Mouse (Mus musculus): ENCODE results near the gene Miga1. TPM values are rescaled to one million over a fixed set of nuclear protein-coding genes. Genes with fewer than 3 reads are reported as not detected.
"Not testable (repeated sequence)": the region's sequence is repeated elsewhere in the genome, so short reads cannot be mapped to it uniquely, and the experiment has no call there.

The Miga1 gene
- polyA plus RNA-seq, 1 experiment from 2014 or later = 16.7 TPM

GRCm38 (mm10) chr3:152260362-152260761 is 79.8 kb downstream of the Miga1 start:
- Histone ChIP-seq H3K4me3 (ENCODE audit: low read depth, low read length) (no peak overlapping the region), H3K4me2 (0 out of 2 replicates have a peak overlapping the region, but pooled peaks have one; percentile 12), H3K27ac (ENCODE audit: low read depth, low read length) (peak overlapping the region; percentile 54; the same call in 1 of the 2 replicates), H3K9ac (ENCODE audit: low read depth, low read length) (no peak overlapping the region), H3K9me3 (replicated peaks; ENCODE audit: control insufficient read depth, low read length) (no peaks in the 10 kb centered on the region), H3K36me3 (ENCODE audit: control insufficient read depth, insufficient read depth, low read length) (peaks cover under 1% of the 10 kb centered on the region; the same call in 1 of the 2 replicates), H3K27me3 (ENCODE audit: control insufficient read depth, insufficient read depth, low read length) (no peaks in the 10 kb centered on the region), H3K4me1 (ENCODE audit: control insufficient read depth, insufficient read depth, low read length) (peaks cover 22% of the 10 kb centered on the region)
- ATAC-seq (replicated peaks; ENCODE audit: insufficient number of reproducible peaks, low FRiP score, low TSS enrichment) = no peak
- 91% methylated on average over 1 of the region's 1 CpGs for WGBS (ENCODE audit: insufficient replicate concordance)

GRCm38 (mm10) chr3:152259409-152259808 is 80.8 kb downstream of the Miga1 start:
- H3K4me2 ChIP-seq; H3K36me3 ChIP-seq (ENCODE audit: control insufficient read depth, insufficient read depth, low read length); H3K4me3 ChIP-seq (ENCODE audit: low read depth, low read length); H3K27me3 ChIP-seq (ENCODE audit: control insufficient read depth, insufficient read depth, low read length); H3K9me3 ChIP-seq (replicated peaks; ENCODE audit: control insufficient read depth, low read length): not testable (repeated sequence)
- H3K27ac ChIP-seq (ENCODE audit: low read depth, low read length) = peak overlapping the region; percentile 54
- peak overlapping the region; percentile 24; the same call in 1 of the 2 replicates for H3K9ac ChIP-seq (ENCODE audit: low read depth, low read length)
- WGBS (ENCODE audit: insufficient replicate concordance) = 26% methylated on average over 7 of the region's 9 CpGs
- peaks cover 22% of the 10 kb centered on the region for H3K4me1 ChIP-seq (ENCODE audit: control insufficient read depth, insufficient read depth, low read length)
- ATAC-seq (replicated peaks; ENCODE audit: insufficient number of reproducible peaks, low FRiP score, low TSS enrichment) = peak; percentile 40; the same call in 1 of the 2 replicates

- no peaks in the 10 kb centered on the region for H3K27me3 ChIP-seq (ENCODE audit: control insufficient read depth, insufficient read depth, low read length)
- WGBS (ENCODE audit: insufficient replicate concordance) = 89% methylated on average over 3 of the region's 3 CpGs
- peaks cover 4% of the 10 kb centered on the region; the same call in 1 of the 2 replicates for H3K36me3 ChIP-seq (ENCODE audit: control insufficient read depth, insufficient read depth, low read length)
- no peak for ATAC-seq (replicated peaks; ENCODE audit: insufficient number of reproducible peaks, low FRiP score, low TSS enrichment)
- H3K9ac ChIP-seq (ENCODE audit: low read depth, low read length) = no peak overlapping the region
- H3K9me3 ChIP-seq (replicated peaks; ENCODE audit: control insufficient read depth, low read length) = no peaks in the 10 kb centered on the region
- H3K4me2 ChIP-seq = no peak overlapping the region
- no peak overlapping the region for H3K27ac ChIP-seq (ENCODE audit: low read depth, low read length)
- H3K4me1 ChIP-seq (ENCODE audit: control insufficient read depth, insufficient read depth, low read length) = peaks cover 21% of the 10 kb centered on the region
- no peak overlapping the region for H3K4me3 ChIP-seq (ENCODE audit: low read depth, low read length)
These were observed 82.7 kb downstream of the Miga1 start for GRCm38 (mm10) chr3:152257528-152257927.

- no peaks in the 10 kb centered on the region for H3K27me3 ChIP-seq (ENCODE audit: control insufficient read depth, insufficient read depth, low read length)
- peaks cover 9% of the 10 kb centered on the region for H3K36me3 ChIP-seq (ENCODE audit: control insufficient read depth, insufficient read depth, low read length)
- WGBS (ENCODE audit: insufficient replicate concordance) = 78% methylated on average over 1 of the region's 1 CpGs
These were observed 89.7 kb downstream of the Miga1 start for GRCm38 (mm10) chr3:152250487-152250886.

GRCm38 (mm10) chr3:152247708-152248107 is 92.5 kb downstream of the Miga1 start:
- Histone ChIP-seq H3K9ac (ENCODE audit: low read depth, low read length) (no peak overlapping the region), H3K27ac (ENCODE audit: low read depth, low read length) (no peak overlapping the region), H3K9me3 (replicated peaks; ENCODE audit: control insufficient read depth, low read length) (no peaks in the 10 kb centered on the region), H3K36me3 (ENCODE audit: control insufficient read depth, insufficient read depth, low read length) (peaks cover 8% of the 10 kb centered on the region), H3K4me2 (no peak overlapping the region), H3K27me3 (ENCODE audit: control insufficient read depth, insufficient read depth, low read length) (no peaks in the 10 kb centered on the region), H3K4me1 (ENCODE audit: control insufficient read depth, insufficient read depth, low read length) (no peaks in the 10 kb centered on the region), H3K4me3 (ENCODE audit: low read depth, low read length) (no peak overlapping the region)
- no peak for ATAC-seq (replicated peaks; ENCODE audit: insufficient number of reproducible peaks, low FRiP score, low TSS enrichment)
- WGBS (ENCODE audit: insufficient replicate concordance) = 88% methylated on average over 12 of the region's 12 CpGs

More at GRCm38 (mm10) chr3:152250487-152250886, 89.7 kb downstream of the Miga1 start:
- H3K4me1 ChIP-seq (ENCODE audit: control insufficient read depth, insufficient read depth, low read length) = no peaks in the 10 kb centered on the region
- H3K4me3 ChIP-seq (ENCODE audit: low read depth, low read length) = no peak overlapping the region
- ATAC-seq (replicated peaks; ENCODE audit: insufficient number of reproducible peaks, low FRiP score, low TSS enrichment) = no peak
- no peak overlapping the region for H3K27ac ChIP-seq (ENCODE audit: low read depth, low read length)
- no peak overlapping the region for H3K4me2 ChIP-seq
- no peaks in the 10 kb centered on the region for H3K9me3 ChIP-seq (replicated peaks; ENCODE audit: control insufficient read depth, low read length)
- H3K9ac ChIP-seq (ENCODE audit: low read depth, low read length) = no peak overlapping the region

- H3K4me1 ChIP-seq (ENCODE audit: control insufficient read depth, insufficient read depth, low read length) = no peaks in the 10 kb centered on the region
- H3K36me3 ChIP-seq (ENCODE audit: control insufficient read depth, insufficient read depth, low read length) = peaks cover 15% of the 10 kb centered on the region
- 72% methylated on average over 5 of the region's 5 CpGs for WGBS (ENCODE audit: insufficient replicate concordance)
- no peaks in the 10 kb centered on the region for H3K9me3 ChIP-seq (replicated peaks; ENCODE audit: control insufficient read depth, low read length)
- H3K27ac ChIP-seq (ENCODE audit: low read depth, low read length) = no peak overlapping the region
- H3K4me3 ChIP-seq (ENCODE audit: low read depth, low read length) = no peak overlapping the region
- no peak for ATAC-seq (replicated peaks; ENCODE audit: insufficient number of reproducible peaks, low FRiP score, low TSS enrichment)
- H3K27me3 ChIP-seq (ENCODE audit: control insufficient read depth, insufficient read depth, low read length) = no peaks in the 10 kb centered on the region
- no peak overlapping the region for H3K4me2 ChIP-seq
- H3K9ac ChIP-seq (ENCODE audit: low read depth, low read length) = no peak overlapping the region
These were observed 94.8 kb downstream of the Miga1 start for GRCm38 (mm10) chr3:152245273-152245910.

GRCm38 (mm10) chr3:152243304-152243703 is 96.9 kb downstream of the Miga1 start:
- Histone ChIP-seq H3K36me3 (ENCODE audit: control insufficient read depth, insufficient read depth, low read length) (peaks cover 16% of the 10 kb centered on the region), H3K4me2 (no peak overlapping the region), H3K9ac (ENCODE audit: low read depth, low read length) (no peak overlapping the region), H3K4me3 (ENCODE audit: low read depth, low read length) (no peak overlapping the region), H3K9me3 (replicated peaks; ENCODE audit: control insufficient read depth, low read length) (no peaks in the 10 kb centered on the region), H3K27ac (ENCODE audit: low read depth, low read length) (no peak overlapping the region), H3K4me1 (ENCODE audit: control insufficient read depth, insufficient read depth, low read length) (no peaks in the 10 kb centered on the region), H3K27me3 (ENCODE audit: control insufficient read depth, insufficient read depth, low read length) (no peaks in the 10 kb centered on the region)
- no peak for ATAC-seq (replicated peaks; ENCODE audit: insufficient number of reproducible peaks, low FRiP score, low TSS enrichment)
- WGBS (ENCODE audit: insufficient replicate concordance) = 76% methylated on average over 4 of the region's 4 CpGs

GRCm38 (mm10) chr3:152241098-152241497 is 99.1 kb downstream of the Miga1 start:
- ATAC-seq (replicated peaks; ENCODE audit: insufficient number of reproducible peaks, low FRiP score, low TSS enrichment) = no peak
- Histone ChIP-seq H3K9me3 (replicated peaks; ENCODE audit: control insufficient read depth, low read length) (no peaks in the 10 kb centered on the region), H3K4me2 (no peak overlapping the region), H3K27ac (ENCODE audit: low read depth, low read length) (no peak overlapping the region), H3K4me1 (ENCODE audit: control insufficient read depth, insufficient read depth, low read length) (no peaks in the 10 kb centered on the region), H3K36me3 (ENCODE audit: control insufficient read depth, insufficient read depth, low read length) (peaks cover 24% of the 10 kb centered on the region), H3K27me3 (ENCODE audit: control insufficient read depth, insufficient read depth, low read length) (no peaks in the 10 kb centered on the region), H3K9ac (ENCODE audit: low read depth, low read length) (no peak overlapping the region), H3K4me3 (ENCODE audit: low read depth, low read length) (no peak overlapping the region)
- WGBS (ENCODE audit: insufficient replicate concordance) = 85% methylated on average over 3 of the region's 3 CpGs

- no peak overlapping the region for H3K4me2 ChIP-seq
- ATAC-seq (replicated peaks; ENCODE audit: insufficient number of reproducible peaks, low FRiP score, low TSS enrichment) = no peak
- 89% methylated on average over 1 of the region's 1 CpGs for WGBS (ENCODE audit: insufficient replicate concordance)
- H3K4me1 ChIP-seq (ENCODE audit: control insufficient read depth, insufficient read depth, low read length) = no peaks in the 10 kb centered on the region
- H3K36me3 ChIP-seq (ENCODE audit: control insufficient read depth, insufficient read depth, low read length) = peaks cover 20% of the 10 kb centered on the region
- no peak overlapping the region for H3K9ac ChIP-seq (ENCODE audit: low read depth, low read length)
- H3K4me3 ChIP-seq (ENCODE audit: low read depth, low read length) = no peak overlapping the region
- no peak overlapping the region for H3K27ac ChIP-seq (ENCODE audit: low read depth, low read length)
- no peaks in the 10 kb centered on the region for H3K9me3 ChIP-seq (replicated peaks; ENCODE audit: control insufficient read depth, low read length)
- H3K27me3 ChIP-seq (ENCODE audit: control insufficient read depth, insufficient read depth, low read length) = no peaks in the 10 kb centered on the region
These were observed 100.6 kb downstream of the Miga1 start for GRCm38 (mm10) chr3:152239592-152239991.

Measured in heart, embryonic 11.5 days (tissue).